Mouse (Mus musculus): ENCODE results near the gene Topors. TPM values are rescaled to one million over a fixed set of nuclear protein-coding genes. Genes with fewer than 3 reads are reported as not detected.

Topors gene
- 34.5 and 35.5 TPM in 2 replicates for polyA plus RNA-seq (2014; fragmentation: Nextera tagmentation; extraction: Ambion mirVana)

DNA sequence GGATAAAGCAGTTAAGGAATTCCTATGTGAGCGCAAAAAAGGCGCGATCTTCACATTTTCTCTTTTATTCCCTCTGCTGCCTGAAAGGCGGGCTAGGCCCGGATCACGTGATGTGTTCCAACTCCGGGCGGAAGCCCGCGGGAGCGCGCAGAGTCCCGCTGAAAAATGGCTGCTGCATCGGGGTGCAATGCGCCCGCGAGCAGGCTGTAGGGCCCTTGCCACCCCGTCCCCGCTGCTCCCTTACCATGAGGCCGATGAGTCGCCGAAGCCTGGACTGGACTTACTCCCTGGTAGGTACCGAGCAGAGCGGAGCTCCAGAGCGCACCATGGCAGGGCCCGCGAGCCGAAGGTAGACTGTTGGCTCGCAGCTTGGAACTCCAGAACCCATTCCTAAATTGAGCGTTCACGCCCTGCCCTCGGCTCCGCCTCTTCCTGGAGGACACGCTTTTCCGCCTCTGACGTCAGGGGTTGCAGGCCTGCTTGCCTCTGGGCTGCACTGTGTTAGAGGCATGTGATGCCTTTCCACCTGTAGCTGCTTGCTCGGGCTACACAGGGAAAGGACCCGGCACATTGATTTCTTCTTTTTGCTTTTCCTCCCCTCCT lies at the start of gene Topors, which contains the start of gene Smim27:
Gene Topors (minus strand): TSS at position 421 of the 603 bp plus-strand sequence.
Gene Smim27 (plus strand): TSS at position 150 of the 603 bp plus-strand sequence.
- peak; percentile 92 for ATAC-seq (replicated peaks; ENCODE audit: insufficient number of reproducible peaks, low FRiP score, low TSS enrichment)
- H3K36me3 ChIP-seq (ENCODE audit: control insufficient read depth, insufficient read depth, low read length) = 0 out of 2 replicates have a peak, but pooled peaks cover 1% of the 10 kb centered on the region
- peak within 1 kb of the TSS; percentile 82 for H3K9ac ChIP-seq (ENCODE audit: low read depth, low read length)
- peak within 1 kb of the TSS; percentile 95 for H3K27ac ChIP-seq (ENCODE audit: low read depth, low read length)
- WGBS (ENCODE audit: insufficient replicate concordance) = under 1% methylated on average over 38 of the region's 38 CpGs
- peak within 1 kb of the TSS; percentile 96 for H3K4me2 ChIP-seq
- H3K27me3 ChIP-seq (ENCODE audit: control insufficient read depth, insufficient read depth, low read length) = no peaks in the 10 kb centered on the region
- peak within 1 kb of the TSS; percentile 92 for H3K4me3 ChIP-seq (ENCODE audit: low read depth, low read length)
- no peaks in the 10 kb centered on the region for H3K9me3 ChIP-seq (replicated peaks; ENCODE audit: control insufficient read depth, low read length)
- H3K4me1 ChIP-seq (ENCODE audit: control insufficient read depth, insufficient read depth, low read length) = peaks cover 10% of the 10 kb centered on the region

DNA sequence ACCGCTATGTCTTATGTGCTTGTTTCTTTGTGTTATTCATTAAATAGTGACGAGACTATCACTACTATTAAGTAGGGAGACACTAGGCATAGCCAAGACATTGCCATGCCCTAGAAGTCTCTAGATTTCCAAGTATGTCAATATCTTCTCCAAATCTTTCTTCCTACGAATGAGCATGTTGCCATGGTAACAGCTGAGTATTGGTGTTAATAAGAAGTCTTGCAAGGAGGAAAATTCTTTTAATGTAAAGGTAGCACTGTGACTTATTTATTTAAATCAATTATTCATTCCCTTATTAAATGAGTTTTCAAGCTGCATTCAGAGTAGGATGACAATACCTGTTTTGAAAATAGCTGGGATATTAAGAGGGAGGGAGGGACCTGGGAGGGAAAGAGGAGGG lies 47.8 kb upstream of the Topors start:
- Histone ChIP-seq H3K27me3 (ENCODE audit: control insufficient read depth, insufficient read depth, low read length) (no peaks in the 10 kb centered on the region), H3K4me1 (ENCODE audit: control insufficient read depth, insufficient read depth, low read length) (no peaks in the 10 kb centered on the region), H3K4me3 (ENCODE audit: low read depth, low read length) (no peak overlapping the region), H3K27ac (ENCODE audit: low read depth, low read length) (no peak overlapping the region), H3K9ac (ENCODE audit: low read depth, low read length) (no peak overlapping the region), H3K4me2 (no peak overlapping the region), H3K9me3 (replicated peaks; ENCODE audit: control insufficient read depth, low read length) (no peaks in the 10 kb centered on the region), H3K36me3 (ENCODE audit: control insufficient read depth, insufficient read depth, low read length) (no peaks in the 10 kb centered on the region)
- 85% methylated on average over 3 of the region's 3 CpGs for WGBS (ENCODE audit: insufficient replicate concordance)
- ATAC-seq (replicated peaks; ENCODE audit: insufficient number of reproducible peaks, low FRiP score, low TSS enrichment) = no peak

DNA sequence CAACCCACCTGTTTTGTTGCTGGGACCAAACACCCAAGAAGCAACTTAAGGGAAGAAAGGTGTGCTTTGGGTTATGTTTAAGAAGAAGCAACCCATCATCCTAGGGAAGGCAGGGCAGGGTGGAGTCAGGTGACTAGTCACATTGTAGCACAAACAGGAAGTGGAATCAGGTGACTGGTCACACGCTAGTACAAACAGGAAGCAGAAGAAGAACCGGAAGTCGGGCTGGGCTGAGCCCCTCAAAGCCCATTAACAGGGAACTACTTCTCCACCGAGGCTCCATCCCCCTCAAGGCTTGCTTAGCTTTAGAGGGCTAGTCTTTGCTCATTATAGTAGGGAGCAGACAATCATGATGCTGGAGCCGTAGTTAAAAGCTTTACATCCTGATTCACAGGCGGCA lies 43.4 kb upstream of the Topors start:
- Histone ChIP-seq H3K9ac (ENCODE audit: low read depth, low read length) (no peak overlapping the region), H3K36me3 (ENCODE audit: control insufficient read depth, insufficient read depth, low read length) (no peaks in the 10 kb centered on the region), H3K4me2 (no peak overlapping the region), H3K4me1 (ENCODE audit: control insufficient read depth, insufficient read depth, low read length) (no peaks in the 10 kb centered on the region), H3K9me3 (replicated peaks; ENCODE audit: control insufficient read depth, low read length) (no peaks in the 10 kb centered on the region), H3K4me3 (ENCODE audit: low read depth, low read length) (no peak overlapping the region), H3K27me3 (ENCODE audit: control insufficient read depth, insufficient read depth, low read length) (no peaks in the 10 kb centered on the region), H3K27ac (ENCODE audit: low read depth, low read length) (no peak overlapping the region)
- ATAC-seq (replicated peaks; ENCODE audit: insufficient number of reproducible peaks, low FRiP score, low TSS enrichment) = no peak
- WGBS (ENCODE audit: insufficient replicate concordance) = 68% methylated on average over 6 of the region's 6 CpGs

DNA sequence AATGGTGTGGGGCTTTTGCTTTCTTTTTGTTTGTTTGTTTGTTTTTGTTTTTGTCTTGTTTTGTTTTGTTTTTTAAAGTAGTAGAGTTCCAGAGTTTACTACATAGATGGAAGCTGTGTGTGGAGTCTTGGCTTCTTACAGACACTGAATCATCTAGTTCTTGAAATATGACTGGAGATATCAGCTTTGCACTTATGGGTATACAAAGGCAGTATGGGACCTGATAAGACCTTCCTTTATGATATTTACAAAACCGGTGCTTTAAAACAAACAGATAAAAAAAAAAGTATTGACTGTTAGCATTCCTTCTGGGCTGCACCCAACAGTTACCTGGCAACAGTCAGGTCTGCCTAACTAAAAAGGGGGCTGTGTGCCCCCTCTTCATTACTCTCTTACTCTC lies 42.6 kb upstream of the Topors start:
- Histone ChIP-seq H3K27me3 (ENCODE audit: control insufficient read depth, insufficient read depth, low read length) (no peaks in the 10 kb centered on the region), H3K27ac (ENCODE audit: low read depth, low read length) (no peak overlapping the region), H3K4me3 (ENCODE audit: low read depth, low read length) (no peak overlapping the region), H3K9ac (ENCODE audit: low read depth, low read length) (no peak overlapping the region), H3K9me3 (replicated peaks; ENCODE audit: control insufficient read depth, low read length) (no peaks in the 10 kb centered on the region), H3K36me3 (ENCODE audit: control insufficient read depth, insufficient read depth, low read length) (no peaks in the 10 kb centered on the region), H3K4me1 (ENCODE audit: control insufficient read depth, insufficient read depth, low read length) (no peaks in the 10 kb centered on the region), H3K4me2 (no peak overlapping the region)
- WGBS (ENCODE audit: insufficient replicate concordance) = 63% methylated on average over 1 of the region's 1 CpGs
- no peak for ATAC-seq (replicated peaks; ENCODE audit: insufficient number of reproducible peaks, low FRiP score, low TSS enrichment)

DNA sequence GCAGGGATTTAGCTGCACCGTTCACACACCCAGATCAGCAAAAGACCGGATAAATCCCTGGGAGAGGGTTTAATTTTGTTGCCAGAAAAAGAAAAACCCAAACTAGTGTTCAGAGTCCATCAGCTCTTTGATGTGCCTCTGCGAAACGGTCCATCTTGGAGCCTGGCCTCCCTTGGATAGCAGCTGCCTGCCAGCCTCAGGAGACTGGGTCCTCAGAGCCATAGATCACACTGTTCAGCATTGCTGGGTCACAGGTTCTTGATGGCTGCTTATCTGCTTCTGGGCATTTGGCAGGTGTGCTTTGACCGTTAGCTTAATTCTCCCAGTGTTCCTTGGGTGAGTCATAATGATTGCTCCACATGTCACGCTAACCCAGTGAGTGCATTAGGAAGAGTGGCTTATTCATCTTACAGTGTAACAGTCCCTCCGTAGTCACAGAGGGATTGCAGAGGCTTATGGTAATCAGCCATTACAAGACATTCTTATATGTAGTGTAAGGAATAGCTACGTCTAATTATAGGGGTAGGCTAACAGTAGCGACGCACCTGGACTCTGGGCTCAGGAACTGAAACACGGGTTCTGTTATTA lies 41.2 kb upstream of the Topors start:
- H3K4me2 ChIP-seq = no peak overlapping the region
- no peak overlapping the region for H3K27ac ChIP-seq (ENCODE audit: low read depth, low read length)
- ATAC-seq (replicated peaks; ENCODE audit: insufficient number of reproducible peaks, low FRiP score, low TSS enrichment) = no peak
- no peak overlapping the region for H3K9ac ChIP-seq (ENCODE audit: low read depth, low read length)
- no peak overlapping the region for H3K4me3 ChIP-seq (ENCODE audit: low read depth, low read length)
- H3K36me3 ChIP-seq (ENCODE audit: control insufficient read depth, insufficient read depth, low read length) = no peaks in the 10 kb centered on the region
- no peaks in the 10 kb centered on the region for H3K27me3 ChIP-seq (ENCODE audit: control insufficient read depth, insufficient read depth, low read length)
- 75% methylated on average over 11 of the region's 11 CpGs for WGBS (ENCODE audit: insufficient replicate concordance)
- no peaks in the 10 kb centered on the region for H3K9me3 ChIP-seq (replicated peaks; ENCODE audit: control insufficient read depth, low read length)
- H3K4me1 ChIP-seq (ENCODE audit: control insufficient read depth, insufficient read depth, low read length) = no peaks in the 10 kb centered on the region

DNA sequence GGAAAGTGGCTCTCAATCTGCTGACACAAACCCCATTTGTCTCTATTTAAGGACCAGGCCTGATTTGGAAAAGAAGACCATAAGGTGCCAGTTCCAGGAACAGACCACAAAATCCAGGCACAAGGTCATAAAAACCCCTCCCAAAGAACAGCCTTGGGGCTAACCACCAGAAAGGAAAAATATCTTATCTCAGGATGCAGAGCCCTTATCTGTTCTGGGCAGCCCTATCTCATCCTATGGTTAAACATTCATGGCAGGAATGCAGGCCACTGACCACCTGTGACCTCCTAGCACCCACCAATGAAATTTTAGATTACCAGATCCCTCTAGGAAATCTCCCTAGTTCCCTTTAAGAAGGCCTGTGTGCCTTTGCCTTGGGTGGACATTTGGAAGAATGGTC lies 40.0 kb upstream of the Topors start:
- Histone ChIP-seq H3K9ac (ENCODE audit: low read depth, low read length) (no peak overlapping the region), H3K4me1 (ENCODE audit: control insufficient read depth, insufficient read depth, low read length) (no peaks in the 10 kb centered on the region), H3K27me3 (ENCODE audit: control insufficient read depth, insufficient read depth, low read length) (no peaks in the 10 kb centered on the region), H3K4me3 (ENCODE audit: low read depth, low read length) (no peak overlapping the region), H3K27ac (ENCODE audit: low read depth, low read length) (no peak overlapping the region), H3K4me2 (no peak overlapping the region), H3K9me3 (replicated peaks; ENCODE audit: control insufficient read depth, low read length) (no peaks in the 10 kb centered on the region), H3K36me3 (ENCODE audit: control insufficient read depth, insufficient read depth, low read length) (no peaks in the 10 kb centered on the region)
- ATAC-seq (replicated peaks; ENCODE audit: insufficient number of reproducible peaks, low FRiP score, low TSS enrichment) = no peak

DNA sequence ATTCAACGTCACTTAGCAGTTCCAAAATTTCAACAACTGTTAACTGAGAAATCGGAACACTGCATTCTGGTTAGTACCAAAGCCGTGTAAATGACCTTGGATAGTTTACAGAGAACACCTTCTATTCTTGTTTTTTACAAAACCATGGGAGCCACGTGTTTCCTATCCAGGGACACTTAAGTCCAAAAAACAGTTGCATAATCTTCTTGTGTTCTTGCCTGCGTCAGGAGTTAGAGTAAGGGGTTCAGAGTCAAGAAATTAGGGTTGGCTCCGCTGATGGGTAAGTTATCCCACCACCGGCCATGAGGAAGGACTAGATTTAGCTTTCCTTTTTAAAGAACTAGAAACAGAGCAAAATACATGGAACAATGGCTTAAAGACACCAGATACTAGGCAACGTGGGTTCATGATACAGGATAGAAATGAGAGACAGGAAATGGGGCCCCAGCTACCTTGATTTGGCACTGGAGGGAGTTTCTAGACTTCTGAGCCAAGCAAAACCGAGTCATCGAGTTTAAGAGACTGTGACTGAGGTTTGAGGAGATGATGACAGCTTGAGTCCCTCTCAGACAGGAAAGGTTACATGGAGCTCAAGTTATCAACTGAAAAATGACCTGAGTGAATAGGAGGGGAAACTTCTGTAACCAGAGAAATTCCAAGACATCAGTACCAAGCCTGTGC lies 32.9 kb upstream of the Topors start:
- 62% methylated on average over 10 of the region's 10 CpGs for WGBS (ENCODE audit: insufficient replicate concordance)
- Histone ChIP-seq H3K4me3 (ENCODE audit: low read depth, low read length) (no peak overlapping the region), H3K9ac (ENCODE audit: low read depth, low read length) (no peak overlapping the region)

DNA sequence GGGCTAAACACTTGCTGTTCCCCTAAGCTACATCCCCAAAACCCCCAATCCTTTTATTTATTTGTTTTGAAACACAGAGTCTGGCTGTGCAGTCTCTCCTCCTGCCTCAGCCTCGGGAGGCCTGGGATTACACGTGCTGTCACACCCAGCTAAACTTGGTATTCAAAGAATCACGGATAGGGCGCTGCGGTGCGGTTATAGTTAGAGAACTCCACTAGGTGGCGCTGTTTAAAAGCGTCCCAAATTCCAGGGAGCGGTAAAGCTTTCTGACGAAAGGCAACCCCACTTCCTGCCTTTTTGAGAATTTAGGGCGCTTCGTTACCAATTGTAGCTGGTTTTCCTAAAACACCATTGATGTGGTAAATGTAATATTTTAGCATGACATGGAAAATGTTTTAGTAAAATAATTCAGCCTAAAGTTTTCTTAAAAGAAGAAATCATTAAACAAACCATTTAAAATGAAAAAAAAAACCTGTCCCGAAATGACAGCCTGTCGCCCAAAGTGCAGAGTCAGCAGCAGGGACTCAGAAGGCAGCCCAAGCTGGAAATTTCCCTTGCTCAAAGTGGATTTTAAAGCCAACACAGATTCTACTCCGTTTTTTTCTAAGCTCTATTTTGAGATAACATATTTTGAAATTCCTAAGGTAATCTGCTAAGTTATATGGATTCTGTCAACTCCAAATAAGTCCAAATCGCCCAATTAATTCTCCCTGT lies 31.6 kb upstream of the Topors start:
- no peak for ATAC-seq (replicated peaks; ENCODE audit: insufficient number of reproducible peaks, low FRiP score, low TSS enrichment)

More for the DNA sequence above, 32.9 kb upstream of the Topors start:
- no peak overlapping the region for H3K27ac ChIP-seq (ENCODE audit: low read depth, low read length)
- no peak overlapping the region for H3K4me2 ChIP-seq
- H3K36me3 ChIP-seq (ENCODE audit: control insufficient read depth, insufficient read depth, low read length) = no peaks in the 10 kb centered on the region
- 0 out of 2 replicates have a peak, but pooled peaks cover 3% of the 10 kb centered on the region for H3K4me1 ChIP-seq (ENCODE audit: control insufficient read depth, insufficient read depth, low read length)
- no peak for ATAC-seq (replicated peaks; ENCODE audit: insufficient number of reproducible peaks, low FRiP score, low TSS enrichment)
- no peaks in the 10 kb centered on the region for H3K27me3 ChIP-seq (ENCODE audit: control insufficient read depth, insufficient read depth, low read length)
- H3K9me3 ChIP-seq (replicated peaks; ENCODE audit: control insufficient read depth, low read length) = no peaks in the 10 kb centered on the region

More for the DNA sequence above, 31.6 kb upstream of the Topors start:
- Histone ChIP-seq H3K27ac (ENCODE audit: low read depth, low read length) (no peak overlapping the region), H3K9me3 (replicated peaks; ENCODE audit: control insufficient read depth, low read length) (no peaks in the 10 kb centered on the region), H3K4me3 (ENCODE audit: low read depth, low read length) (no peak overlapping the region), H3K4me2 (peak overlapping the region; percentile 44), H3K36me3 (ENCODE audit: control insufficient read depth, insufficient read depth, low read length) (no peaks in the 10 kb centered on the region), H3K9ac (ENCODE audit: low read depth, low read length) (no peak overlapping the region), H3K27me3 (ENCODE audit: control insufficient read depth, insufficient read depth, low read length) (no peaks in the 10 kb centered on the region), H3K4me1 (ENCODE audit: control insufficient read depth, insufficient read depth, low read length) (0 out of 2 replicates have a peak, but pooled peaks cover 3% of the 10 kb centered on the region)
- WGBS (ENCODE audit: insufficient replicate concordance) = 11% methylated on average over 16 of the region's 16 CpGs

Data from heart, embryonic 11.5 days (tissue).